Mouse (Mus musculus) G1E (cell line): Measurements from ENCODE around the gene Anapc1. TPM values are rescaled to one million over a fixed set of nuclear protein-coding genes. Genes with fewer than 3 reads are reported as not detected.

Source experiments
- ATAC-seq: 2 replicates; pipeline ENCODE4 v1.8.0; 2016; ENCODE audit warnings: mild to moderate bottlenecking; ENCODE audit not compliant: insufficient number of reproducible peaks, poor library complexity, low FRiP score, severe bottlenecking; ENCODE audit errors: extremely low read depth
- DNase-seq: peaks from one replicate; pipeline ENCODE4 v3.0.0; 2012; ENCODE audit warnings: low spot score
- H3K27me3 ChIP-seq: 2 replicates; pipeline ENCODE4 v1.6.1; 2012; ENCODE audit warnings: mild to moderate bottlenecking, low read length, inconsistent platforms; ENCODE audit not compliant: insufficient read depth
- H3K36me3 ChIP-seq: replicated peaks from 2 replicates; pipeline ENCODE3; 2012; ENCODE audit warnings: mild to moderate bottlenecking, inconsistent platforms
- H3K4me1 ChIP-seq: 2 replicates; pipeline ENCODE4 v1.6.1; 2012; ENCODE audit warnings: low read depth, low read length, inconsistent platforms, mixed read lengths; ENCODE audit not compliant: insufficient read depth
- H3K4me3 ChIP-seq: 2 replicates; pipeline ENCODE4 v1.5.1; 2012; ENCODE audit warnings: low read depth, mild to moderate bottlenecking, inconsistent platforms, low read length, moderate library complexity, mixed read lengths
- H3K9me3 ChIP-seq: replicated peaks from 2 replicates; pipeline ENCODE4 v1.6.1; 2012; ENCODE audit warnings: inconsistent platforms
- CTCF ChIP-seq: IDR thresholded peaks from 2 replicates; pipeline ENCODE4 v1.5.1; 2012; ENCODE audit warnings: low read depth, low read length, inconsistent platforms, mixed read lengths
- GATA1 ChIP-seq: IDR thresholded peaks from 2 replicates; pipeline ENCODE4 v1.6.1; 2012; ENCODE audit warnings: borderline replicate concordance, low read length, inconsistent platforms, mixed read lengths
- GATA2 ChIP-seq: IDR thresholded peaks from 2 replicates; pipeline ENCODE4 v1.6.1; 2012; ENCODE audit warnings: low read depth, low read length, inconsistent platforms, borderline replicate concordance
- POLR2AphosphoS5 ChIP-seq: IDR thresholded peaks from 2 replicates; pipeline ENCODE4 v1.6.1; 2012; ENCODE audit warnings: low read depth, low read length, inconsistent platforms; ENCODE audit not compliant: insufficient replicate concordance
- TAL1 ChIP-seq: conservative IDR thresholded peaks from 2 replicates; pipeline ENCODE4 v1.6.1; 2012; ENCODE audit warnings: low read depth, low read length, inconsistent platforms, mixed read lengths
- polyA plus RNA-seq: library from polyadenylated mRNA; stranded (reverse); fragments of >175 nt; gene quantifications from 2 replicates; pipeline ENCODE4 v1.2.3, GENCODE M21; 2012
- total RNA-seq, 2 experiments: library from RNA; stranded (forward) in 1 of 2; stranded (reverse) in 1 of 2; fragments of 200-1000 nt in 1 of 2; fragments of >200 nt in 1 of 2; fragmentation: Nextera tagmentation in 1 of 2; gene quantifications; 2 replicates each; pipeline ENCODE4 v1.2.3; 2014 to 2017

The Anapc1 gene
- total and polyA plus RNA-seq, 3 experiments = 105 to 262 (median 180) TPM

- Histone ChIP-seq H3K4me1 (no peaks in the 10 kb centered on the region), H3K4me3 (no peak overlapping the region), H3K27me3 (peaks cover 5% of the 10 kb centered on the region; the same call in 1 of the 2 replicates), H3K9me3 (no peaks in the 10 kb centered on the region), H3K36me3 (no peaks in the 10 kb centered on the region)
- ATAC-seq (no peak), DNase-seq (no peak)
- TF ChIP-seq TAL1 (no peak), GATA1 (no peak)
These were observed 40.4 kb upstream of the Anapc1 start for GRCm38 (mm10) chr2:128727552-128727951.

GRCm38 (mm10) chr2:128726626-128727025 is 39.4 kb upstream of the Anapc1 start:
- H3K4me1 ChIP-seq = no peaks in the 10 kb centered on the region
- TF ChIP-seq GATA2 (no peak), CTCF (no peak), GATA1 (no peak), POLR2AphosphoS5 (no peak), TAL1 (no peak)
- H3K9me3 ChIP-seq = no peaks in the 10 kb centered on the region
- no peak overlapping the region for H3K4me3 ChIP-seq
- no peaks in the 10 kb centered on the region for H3K36me3 ChIP-seq
- H3K27me3 ChIP-seq = peaks cover 5% of the 10 kb centered on the region; the same call in 1 of the 2 replicates
- no peak for DNase-seq
- no peak for ATAC-seq

DNA sequence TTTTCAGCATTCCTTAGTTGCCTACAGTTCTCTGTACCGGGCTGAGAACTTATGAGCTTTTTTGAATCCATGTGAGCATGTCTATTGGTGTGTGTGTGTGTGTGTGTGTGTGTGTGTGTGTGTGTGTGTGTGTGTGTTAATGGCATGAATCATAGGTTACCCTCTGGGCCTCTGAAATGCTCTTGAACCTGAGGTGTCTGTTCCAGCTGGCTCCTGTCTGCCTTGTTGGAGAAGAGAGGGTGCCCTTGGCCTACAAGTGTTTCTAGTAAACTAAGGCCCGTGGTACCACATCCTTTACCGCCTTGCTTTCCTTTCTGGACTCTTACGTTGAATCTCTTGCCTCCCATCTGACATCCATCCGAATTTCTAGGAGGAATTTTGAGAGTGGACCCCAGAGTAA is 38.9 kb upstream of the Anapc1 start:
- TF ChIP-seq CTCF (no peak), GATA2 (no peak), TAL1 (no peak), POLR2AphosphoS5 (no peak), GATA1 (no peak)

GRCm38 (mm10) chr2:128722106-128722710 is 35.0 kb upstream of the Anapc1 start:
- DNase-seq (no peak), ATAC-seq (no peak)
- Histone ChIP-seq H3K27me3 (peaks cover 3% of the 10 kb centered on the region), H3K4me3 (no peak overlapping the region), H3K4me1 (no peaks in the 10 kb centered on the region), H3K36me3 (no peaks in the 10 kb centered on the region), H3K9me3 (no peaks in the 10 kb centered on the region)
- TF ChIP-seq GATA1 (no peak), POLR2AphosphoS5 (no peak), CTCF (no peak), TAL1 (no peak), GATA2 (no peak)

More for the DNA sequence above, 38.9 kb upstream of the Anapc1 start:
- Histone ChIP-seq H3K4me3 (no peak overlapping the region), H3K36me3 (no peaks in the 10 kb centered on the region), H3K27me3 (peaks cover 5% of the 10 kb centered on the region; the same call in 1 of the 2 replicates), H3K9me3 (no peaks in the 10 kb centered on the region), H3K4me1 (no peaks in the 10 kb centered on the region)
- ATAC-seq (no peak), DNase-seq (no peak)

DNA sequence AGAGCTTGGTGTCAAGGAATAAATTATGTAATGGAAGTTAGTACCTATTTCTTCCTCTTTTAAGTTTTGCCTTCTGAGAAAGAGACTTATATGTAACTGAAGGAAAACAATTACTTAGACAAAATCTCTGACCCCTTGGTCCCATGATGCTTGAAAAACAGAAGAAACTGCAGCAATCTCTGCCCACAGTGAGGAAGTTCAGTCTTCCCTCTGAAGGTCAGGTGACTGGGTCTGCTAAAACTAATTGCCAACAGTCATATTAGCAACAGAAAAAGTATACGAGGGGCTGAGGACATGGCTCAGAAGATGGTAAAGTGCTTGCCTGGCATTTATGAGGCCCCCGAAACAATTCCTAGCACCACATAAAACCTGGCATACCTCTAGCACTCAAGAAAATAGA is 32.2 kb upstream of the Anapc1 start:
- DNase-seq (no peak), ATAC-seq (no peak)
- peaks cover 14% of the 10 kb centered on the region for H3K27me3 ChIP-seq
- no peaks in the 10 kb centered on the region for H3K9me3 ChIP-seq
- no peaks in the 10 kb centered on the region for H3K36me3 ChIP-seq
- TF ChIP-seq CTCF (no peak), GATA1 (no peak), POLR2AphosphoS5 (no peak), TAL1 (no peak), GATA2 (no peak)
- H3K4me1 ChIP-seq = no peaks in the 10 kb centered on the region
- no peak overlapping the region for H3K4me3 ChIP-seq

- TF ChIP-seq GATA2 (no peak), TAL1 (no peak), CTCF (no peak), GATA1 (no peak), POLR2AphosphoS5 (no peak)
- Histone ChIP-seq H3K4me3 (no peak overlapping the region), H3K9me3 (no peaks in the 10 kb centered on the region), H3K36me3 (no peaks in the 10 kb centered on the region), H3K4me1 (no peaks in the 10 kb centered on the region), H3K27me3 (peaks cover 19% of the 10 kb centered on the region)
- DNase-seq = no peak
- no peak for ATAC-seq
These were observed 28.8 kb upstream of the Anapc1 start for GRCm38 (mm10) chr2:128715979-128716378.
